Mouse (Mus musculus) forebrain, embryonic 10.5 days (tissue): ENCODE measurements around the gene Foxd2. TPM values are rescaled to one million over a fixed set of nuclear protein-coding genes. Genes with fewer than 3 reads are reported as not detected.

Source experiments
- DNase-seq: peaks from one replicate; pipeline ENCODE4 v3.0.0-alpha.2; 2017; ENCODE audit warnings: low spot score; ENCODE audit errors: extremely low spot score
- H3K27ac ChIP-seq: fragments of 300-500 bp; sonication (generic); 2 replicates; pipeline ENCODE4 v1.5.1; 2016; ENCODE audit warnings: mild to moderate bottlenecking
- H3K27me3 ChIP-seq: fragments of 300-500 bp; sonication (generic); 2 replicates; pipeline ENCODE4 v1.6.1; 2016; ENCODE audit warnings: mild to moderate bottlenecking; ENCODE audit not compliant: poor library complexity, severe bottlenecking
- H3K36me3 ChIP-seq: fragments of 300-500 bp; sonication (generic); replicated peaks from 2 replicates; pipeline ENCODE4 v1.6.1; 2016; ENCODE audit warnings: mild to moderate bottlenecking, moderate library complexity
- H3K4me1 ChIP-seq: fragments of 300-500 bp; sonication (generic); 2 replicates; pipeline ENCODE4 v1.6.1; 2016
- H3K4me3 ChIP-seq: fragments of 300-500 bp; sonication (generic); 2 replicates; pipeline ENCODE4 v1.5.1; 2016; ENCODE audit warnings: mild to moderate bottlenecking, moderate library complexity
- H3K9me3 ChIP-seq: fragments of 300-500 bp; sonication (generic); 2 replicates; pipeline ENCODE4 v1.6.1; 2016; ENCODE audit warnings: mild to moderate bottlenecking, moderate library complexity
- WGBS: fragments of 180-500 bp; shearing (Covaris S2); methylation state at CpG from one replicate; pipeline ENCODE4 v1.1.7; 2016; 5-methylcytosine and 5-hydroxymethylcytosine counted together
- polyA plus RNA-seq: library from polyadenylated mRNA; unstranded; fragments of >200 nt; fragmentation: Nextera tagmentation; extraction: Ambion mirVana; gene quantifications from 2 replicates; pipeline ENCODE4 v1.2.1, GENCODE M21; 2016

The Foxd2 gene
- 1.6 and 1.7 TPM in 2 replicates for polyA plus RNA-seq

- DNase-seq = peak; percentile 92
- peaks cover 55% of the 10 kb centered on the region for H3K4me1 ChIP-seq
- peak within 1 kb of the TSS; percentile 85 for H3K27ac ChIP-seq
- H3K9me3 ChIP-seq = no peaks in the 10 kb centered on the region
- peak within 1 kb of the TSS; percentile 60 for H3K4me3 ChIP-seq
- peaks cover 100% of the 10 kb centered on the region for H3K27me3 ChIP-seq
- H3K36me3 ChIP-seq = no peaks in the 10 kb centered on the region
- WGBS = 0% methylated on average over 58 of the region's 64 CpGs
Observed at GRCm38 (mm10) chr4:114908829-114909601, at the start of gene Foxd2. Gene Foxd2 (minus strand): TSS chr4:114908873.

- no peak overlapping the region for H3K27ac ChIP-seq
- no peaks in the 10 kb centered on the region for H3K27me3 ChIP-seq
- H3K4me1 ChIP-seq = no peaks in the 10 kb centered on the region
- no peak overlapping the region for H3K4me3 ChIP-seq
- 91% methylated on average over 2 of the region's 2 CpGs for WGBS
- DNase-seq = no peak
- peaks cover 29% of the 10 kb centered on the region for H3K36me3 ChIP-seq
- H3K9me3 ChIP-seq = no peaks in the 10 kb centered on the region
Observed at GRCm38 (mm10) chr4:114958231-114958630, 49.6 kb upstream of the Foxd2 start.

- Histone ChIP-seq H3K4me3 (no peak overlapping the region), H3K36me3 (peaks cover 21% of the 10 kb centered on the region), H3K9me3 (no peaks in the 10 kb centered on the region), H3K27me3 (no peaks in the 10 kb centered on the region), H3K27ac (no peak overlapping the region), H3K4me1 (no peaks in the 10 kb centered on the region)
- no peak for DNase-seq
Observed at GRCm38 (mm10) chr4:114957403-114957802, 48.7 kb upstream of the Foxd2 start.

GRCm38 (mm10) chr4:114953172-114953571 is 44.5 kb upstream of the Foxd2 start:
- no peaks in the 10 kb centered on the region for H3K36me3 ChIP-seq
- no peaks in the 10 kb centered on the region for H3K4me1 ChIP-seq
- peaks cover 11% of the 10 kb centered on the region for H3K27me3 ChIP-seq
- no peak overlapping the region for H3K27ac ChIP-seq
- H3K4me3 ChIP-seq = no peak overlapping the region
- DNase-seq = no peak
- no peaks in the 10 kb centered on the region for H3K9me3 ChIP-seq
- WGBS = 84% methylated on average over 3 of the region's 3 CpGs

GRCm38 (mm10) chr4:114947852-114948481 is 39.3 kb upstream of the Foxd2 start:
- no peaks in the 10 kb centered on the region for H3K9me3 ChIP-seq
- H3K36me3 ChIP-seq = no peaks in the 10 kb centered on the region
- no peak overlapping the region for H3K27ac ChIP-seq
- H3K27me3 ChIP-seq = peaks cover 59% of the 10 kb centered on the region
- 72% methylated on average over 7 of the region's 7 CpGs for WGBS
- H3K4me1 ChIP-seq = peaks cover 13% of the 10 kb centered on the region
- DNase-seq = no peak
- H3K4me3 ChIP-seq = no peak overlapping the region

- Histone ChIP-seq H3K27ac (no peak overlapping the region), H3K4me1 (peaks cover 19% of the 10 kb centered on the region), H3K27me3 (peaks cover 63% of the 10 kb centered on the region), H3K36me3 (no peaks in the 10 kb centered on the region), H3K4me3 (no peak overlapping the region), H3K9me3 (no peaks in the 10 kb centered on the region)
- WGBS = 26% methylated on average over 6 of the region's 6 CpGs
- DNase-seq = peak; percentile 69
Observed at GRCm38 (mm10) chr4:114947395-114947794, 38.7 kb upstream of the Foxd2 start.

GRCm38 (mm10) chr4:114946416-114946815 is 37.7 kb upstream of the Foxd2 start:
- 90% methylated on average over 4 of the region's 4 CpGs for WGBS
- no peak overlapping the region for H3K4me3 ChIP-seq
- DNase-seq = peak; percentile 11
- no peak overlapping the region for H3K27ac ChIP-seq
- peaks cover 27% of the 10 kb centered on the region for H3K4me1 ChIP-seq
- peaks cover 73% of the 10 kb centered on the region for H3K27me3 ChIP-seq
- no peaks in the 10 kb centered on the region for H3K9me3 ChIP-seq
- H3K36me3 ChIP-seq = no peaks in the 10 kb centered on the region

GRCm38 (mm10) chr4:114945021-114945420 is 36.3 kb upstream of the Foxd2 start:
- DNase-seq = peak; percentile 22
- Histone ChIP-seq H3K27ac (no peak overlapping the region), H3K4me3 (no peak overlapping the region), H3K9me3 (no peaks in the 10 kb centered on the region), H3K4me1 (peaks cover 28% of the 10 kb centered on the region), H3K36me3 (no peaks in the 10 kb centered on the region), H3K27me3 (peaks cover 82% of the 10 kb centered on the region)
- 34% methylated on average over 5 of the region's 5 CpGs for WGBS

- 39% methylated on average over 8 of the region's 8 CpGs for WGBS
- Histone ChIP-seq H3K4me3 (no peak overlapping the region), H3K36me3 (no peaks in the 10 kb centered on the region), H3K9me3 (no peaks in the 10 kb centered on the region), H3K4me1 (peaks cover 31% of the 10 kb centered on the region), H3K27me3 (peaks cover 88% of the 10 kb centered on the region), H3K27ac (no peak overlapping the region)
- no peak for DNase-seq
Observed at GRCm38 (mm10) chr4:114942583-114942982, 33.9 kb upstream of the Foxd2 start.

GRCm38 (mm10) chr4:114942112-114942511 is 33.4 kb upstream of the Foxd2 start:
- H3K4me3 ChIP-seq = no peak overlapping the region
- H3K36me3 ChIP-seq = no peaks in the 10 kb centered on the region
- no peak for DNase-seq
- no peak overlapping the region for H3K27ac ChIP-seq
- H3K4me1 ChIP-seq = peaks cover 35% of the 10 kb centered on the region
- peaks cover 90% of the 10 kb centered on the region for H3K27me3 ChIP-seq
- H3K9me3 ChIP-seq = no peaks in the 10 kb centered on the region
- 47% methylated on average over 4 of the region's 4 CpGs for WGBS

- WGBS = 85% methylated on average over 4 of the region's 4 CpGs
- Histone ChIP-seq H3K27ac (no peak overlapping the region), H3K36me3 (no peaks in the 10 kb centered on the region), H3K27me3 (peaks cover 82% of the 10 kb centered on the region), H3K4me3 (no peak overlapping the region), H3K9me3 (no peaks in the 10 kb centered on the region), H3K4me1 (peaks cover 35% of the 10 kb centered on the region)
- no peak for DNase-seq
Observed at GRCm38 (mm10) chr4:114941311-114941710, 32.6 kb upstream of the Foxd2 start.

GRCm38 (mm10) chr4:114938248-114938647 is 29.6 kb upstream of the Foxd2 start:
- H3K9me3 ChIP-seq = no peaks in the 10 kb centered on the region
- H3K27ac ChIP-seq = no peak overlapping the region
- H3K27me3 ChIP-seq = peaks cover 68% of the 10 kb centered on the region
- H3K4me3 ChIP-seq = no peak overlapping the region
- 55% methylated on average over 3 of the region's 3 CpGs for WGBS
- no peaks in the 10 kb centered on the region for H3K36me3 ChIP-seq
- no peak for DNase-seq
- peaks cover 25% of the 10 kb centered on the region for H3K4me1 ChIP-seq

- no peaks in the 10 kb centered on the region for H3K9me3 ChIP-seq
- H3K4me3 ChIP-seq = no peak overlapping the region
- no peak for DNase-seq
- WGBS = 65% methylated on average over 4 of the region's 4 CpGs
- peaks cover 66% of the 10 kb centered on the region for H3K27me3 ChIP-seq
- no peaks in the 10 kb centered on the region for H3K36me3 ChIP-seq
- no peak overlapping the region for H3K27ac ChIP-seq
- peaks cover 18% of the 10 kb centered on the region for H3K4me1 ChIP-seq
Observed at GRCm38 (mm10) chr4:114937459-114938047, 28.9 kb upstream of the Foxd2 start.
